Mouse (Mus musculus) retina, embryonic 14.5 days (tissue): ENCODE measurements around the gene Tbc1d22a.
A peak's percentile ranks its signal among the peaks of the same experiment; 100 is the strongest.
"Not testable (repeated sequence)": the region's sequence is repeated elsewhere in the genome, so short reads cannot be mapped to it uniquely, and the experiment has no call there.

Experiments
- DNase-seq: peaks from one replicate; pipeline ENCODE4 v3.0.0-alpha.2; 2015; ENCODE audit warnings: low spot score

Gene Tbc1d22a

DNA sequence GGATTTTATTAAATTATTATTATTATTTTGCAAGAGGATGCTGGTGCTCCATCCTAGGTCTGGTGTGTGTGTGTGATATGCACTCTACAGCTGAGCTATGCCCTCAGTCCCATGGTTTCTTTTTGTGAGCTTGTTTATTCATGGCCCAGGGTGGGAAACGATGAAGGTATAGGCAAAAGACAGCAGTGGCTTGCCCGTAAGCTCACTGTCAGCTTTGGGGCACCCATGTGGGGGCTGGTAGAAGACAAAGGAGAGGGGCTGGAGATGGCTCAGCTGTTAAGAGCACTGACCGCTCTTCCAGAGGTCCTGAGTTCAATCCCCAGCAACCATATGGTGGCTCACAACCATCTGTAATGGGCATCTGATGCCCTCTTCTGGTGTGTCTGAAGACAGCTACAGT is 32.9 kb upstream of the Tbc1d22a start:
- not testable (repeated sequence) for DNase-seq

DNA sequence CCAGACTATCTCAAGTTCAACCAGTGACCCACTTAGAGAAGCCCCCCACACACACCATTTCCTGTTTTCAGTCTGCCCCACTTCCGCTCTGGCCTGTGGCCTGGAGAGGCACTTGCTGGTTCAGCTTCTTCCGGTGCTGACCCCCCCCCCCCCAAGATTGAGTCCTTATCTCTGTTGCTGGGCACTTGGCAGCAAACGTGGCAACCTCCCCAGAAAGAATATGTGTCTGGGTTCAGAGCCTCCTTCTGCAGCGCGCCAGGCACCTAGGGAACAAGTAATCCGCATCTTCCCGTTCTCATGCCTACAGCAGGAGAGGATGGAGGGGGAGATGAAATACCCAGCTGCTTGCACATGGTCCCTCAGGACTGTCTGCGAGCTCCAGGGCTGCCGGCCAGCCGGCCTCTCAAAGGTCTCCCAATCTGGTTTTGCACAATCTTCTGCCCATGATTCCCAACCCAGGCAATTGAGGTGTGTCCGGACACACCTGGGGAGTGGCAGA is 32.3 kb upstream of the Tbc1d22a start:
- no peak for DNase-seq

DNA sequence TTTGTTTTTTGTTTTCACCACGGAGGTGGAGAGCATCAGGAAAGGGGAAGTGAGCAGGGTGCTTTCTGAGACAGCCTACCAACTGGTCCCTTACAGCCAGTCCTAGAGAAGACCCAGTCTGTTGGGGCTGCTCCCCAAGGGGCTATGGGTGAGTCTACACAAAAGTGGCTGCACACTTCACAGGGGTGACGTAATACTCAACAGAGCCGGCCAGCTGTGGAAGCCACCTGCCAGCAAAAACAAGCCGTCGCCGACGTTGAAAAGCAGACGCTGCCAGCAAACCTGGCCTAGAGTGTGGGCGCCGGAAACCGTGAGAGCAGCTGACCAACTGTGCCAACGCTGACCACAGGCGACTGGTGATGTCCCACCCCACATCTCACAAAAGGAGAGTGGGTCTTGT is 31.6 kb upstream of the Tbc1d22a start:
- DNase-seq = no peak

DNA sequence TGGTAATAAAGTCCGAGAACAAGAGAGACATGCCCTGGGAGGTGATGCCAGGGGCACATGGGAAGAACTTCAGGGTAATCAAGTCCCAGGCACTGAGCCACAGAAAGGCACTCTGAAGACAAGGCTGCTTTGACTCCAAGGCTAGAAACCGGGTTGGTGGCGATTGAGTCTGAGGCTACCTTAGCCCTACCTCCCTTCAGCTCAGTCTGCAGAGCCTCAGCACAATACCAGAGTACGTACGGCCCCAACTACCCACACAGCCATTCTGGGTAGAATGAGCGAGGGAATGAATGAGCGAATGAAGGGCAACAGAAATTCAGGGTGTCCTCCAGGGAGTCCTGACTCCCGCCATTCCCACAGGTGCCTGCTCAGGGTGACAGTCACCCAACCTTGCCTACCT is 30.8 kb upstream of the Tbc1d22a start:
- DNase-seq = no peak

DNA sequence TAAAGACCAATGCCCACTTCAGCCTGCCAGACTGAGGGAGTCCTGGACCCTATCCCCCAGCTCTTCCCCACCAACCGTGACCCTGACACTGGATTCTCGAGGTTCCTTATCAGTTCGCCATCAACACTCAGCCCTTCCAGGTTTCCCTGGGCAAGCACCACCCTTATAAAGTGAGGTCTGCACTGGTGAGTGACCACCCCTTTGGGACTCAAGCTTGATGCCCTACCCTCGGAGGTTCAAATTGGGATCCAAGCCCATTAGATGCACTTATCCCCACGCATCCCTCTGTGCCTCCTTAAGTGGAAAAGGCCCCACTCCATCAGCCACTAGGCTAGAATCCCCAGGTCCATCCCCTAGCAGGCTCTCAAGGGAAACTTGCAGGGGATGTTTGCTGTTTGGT is 30.2 kb upstream of the Tbc1d22a start:
- no peak for DNase-seq

DNA sequence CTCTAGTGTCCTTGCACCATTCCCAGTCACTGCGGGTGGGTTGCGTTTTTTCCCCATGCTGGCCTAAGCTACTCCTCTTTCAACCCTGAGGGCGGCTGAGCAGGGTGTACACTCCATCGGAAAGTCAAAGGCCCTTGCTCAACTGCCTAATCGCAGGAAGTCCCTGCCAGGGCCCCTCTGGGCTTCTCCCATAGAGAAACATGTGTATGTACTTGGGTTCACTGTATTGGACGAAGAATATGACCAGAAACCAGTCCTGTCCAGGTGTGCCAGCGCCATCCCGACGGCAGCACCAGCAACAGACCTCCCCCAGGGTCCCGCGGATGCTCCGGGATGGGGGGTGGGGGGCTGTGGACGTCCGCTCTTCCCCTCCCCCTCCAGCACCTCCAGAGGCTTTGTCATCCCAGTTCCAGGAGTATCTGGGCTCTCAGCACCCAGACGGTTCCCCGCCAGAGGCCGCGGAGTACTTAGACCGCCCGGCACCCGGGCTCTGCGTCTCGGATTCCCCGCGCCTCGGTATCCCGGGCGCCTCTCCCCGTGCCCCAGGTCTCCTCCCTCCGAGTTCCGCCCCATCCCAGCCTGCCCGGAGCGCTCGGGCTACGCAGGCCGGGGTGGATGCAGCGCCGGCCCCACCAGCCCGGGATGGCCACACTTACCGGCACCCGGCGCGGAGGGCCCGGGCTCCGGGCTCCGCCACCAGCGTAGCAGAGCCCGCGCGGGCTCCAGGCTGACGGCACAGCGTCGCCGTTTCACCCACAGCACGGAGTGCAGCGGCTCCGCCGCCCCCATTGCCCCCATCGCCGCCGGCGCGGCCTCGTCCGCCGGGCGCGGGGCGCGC is 29.2 kb upstream of the Tbc1d22a start:
- DNase-seq = peak; percentile 57

DNA sequence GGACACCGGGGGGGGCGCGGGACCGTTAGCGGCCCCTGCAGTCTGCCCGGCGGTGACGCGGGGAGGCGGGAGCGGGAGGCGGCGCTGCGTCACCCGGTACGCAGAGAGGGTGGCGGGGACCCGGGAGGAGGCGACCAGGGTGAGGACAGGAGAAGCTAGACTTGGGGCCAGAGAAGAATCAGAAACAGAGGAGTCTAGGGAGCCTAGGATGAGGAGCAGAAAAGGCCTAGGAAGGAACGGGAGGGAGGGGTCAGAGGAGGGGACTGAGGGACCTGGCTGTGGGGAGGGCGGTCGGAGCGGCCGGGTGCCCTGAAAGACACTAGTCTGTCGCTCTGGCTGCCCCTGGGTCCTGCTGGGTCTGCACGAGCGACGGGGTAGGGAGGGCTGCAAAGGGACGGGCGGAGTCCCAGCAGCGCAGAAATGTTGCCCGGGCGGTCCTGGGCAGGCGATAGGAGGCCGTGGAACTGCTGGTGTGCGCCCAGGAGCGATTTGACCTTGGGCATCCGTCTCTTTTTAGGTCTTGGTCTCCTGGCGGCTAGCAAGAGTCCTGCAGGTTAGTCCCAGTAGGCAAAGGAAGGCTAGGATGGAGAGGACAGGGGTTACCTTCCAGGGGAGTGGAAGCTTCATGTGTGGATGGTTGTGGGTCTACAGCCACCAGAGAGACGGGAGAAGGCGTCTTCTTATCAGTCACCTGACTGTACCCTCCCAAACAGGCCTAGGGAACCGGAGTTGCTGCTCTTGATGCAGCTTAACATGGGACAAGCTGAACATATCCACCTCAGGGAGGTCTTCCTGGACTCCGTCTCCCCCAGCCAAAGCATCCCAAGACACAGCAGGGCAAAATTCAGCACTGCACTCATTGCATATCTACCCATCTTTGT is 28.3 kb upstream of the Tbc1d22a start, which contains the start of gene Cerk:
Gene Cerk, minus strand, starts transcription at position 453 of the 881 bp plus-strand sequence.
- DNase-seq = peak; percentile 78

DNA sequence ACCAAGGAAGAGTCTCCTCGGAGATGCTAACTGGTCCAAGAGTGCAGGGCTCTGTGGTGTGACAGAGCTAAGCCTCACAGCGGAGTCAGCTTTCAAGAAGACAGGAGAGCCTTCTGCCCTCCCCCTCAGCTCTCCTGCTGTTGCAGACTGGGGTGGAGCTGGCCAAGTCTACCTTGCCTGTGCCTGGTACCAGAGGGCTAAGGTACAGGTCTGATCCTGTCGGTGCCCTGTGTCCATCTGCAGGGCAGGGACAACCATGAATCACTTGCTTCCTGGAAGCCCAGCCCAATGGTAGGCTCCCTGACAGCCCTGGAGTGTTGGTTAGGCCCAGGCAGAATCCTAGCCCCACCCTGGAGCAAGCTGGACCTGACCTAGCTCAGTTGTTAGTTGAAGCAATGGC is 27.6 kb upstream of the Tbc1d22a start:
- DNase-seq = no peak

DNA sequence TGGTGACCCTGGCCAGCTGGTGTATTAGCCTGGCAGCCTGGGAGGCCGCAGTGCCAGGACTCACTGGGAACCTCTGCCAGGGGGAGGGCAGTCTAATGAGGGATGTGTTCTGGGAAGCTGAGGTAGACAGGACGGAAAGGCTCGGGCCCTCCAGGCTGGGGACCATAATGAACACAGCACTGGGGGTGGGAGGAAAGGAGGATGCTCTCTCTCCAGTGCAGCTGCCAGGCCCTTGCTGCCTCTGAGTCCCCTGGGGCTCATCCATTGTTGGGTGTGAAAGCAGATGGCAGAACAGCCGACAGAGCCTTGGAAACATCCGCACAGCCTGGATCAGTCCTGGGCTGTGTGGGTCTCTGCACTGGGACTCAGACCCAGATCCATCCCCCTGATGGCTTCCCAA is 26.1 kb upstream of the Tbc1d22a start:
- DNase-seq = peak; percentile 68

DNA sequence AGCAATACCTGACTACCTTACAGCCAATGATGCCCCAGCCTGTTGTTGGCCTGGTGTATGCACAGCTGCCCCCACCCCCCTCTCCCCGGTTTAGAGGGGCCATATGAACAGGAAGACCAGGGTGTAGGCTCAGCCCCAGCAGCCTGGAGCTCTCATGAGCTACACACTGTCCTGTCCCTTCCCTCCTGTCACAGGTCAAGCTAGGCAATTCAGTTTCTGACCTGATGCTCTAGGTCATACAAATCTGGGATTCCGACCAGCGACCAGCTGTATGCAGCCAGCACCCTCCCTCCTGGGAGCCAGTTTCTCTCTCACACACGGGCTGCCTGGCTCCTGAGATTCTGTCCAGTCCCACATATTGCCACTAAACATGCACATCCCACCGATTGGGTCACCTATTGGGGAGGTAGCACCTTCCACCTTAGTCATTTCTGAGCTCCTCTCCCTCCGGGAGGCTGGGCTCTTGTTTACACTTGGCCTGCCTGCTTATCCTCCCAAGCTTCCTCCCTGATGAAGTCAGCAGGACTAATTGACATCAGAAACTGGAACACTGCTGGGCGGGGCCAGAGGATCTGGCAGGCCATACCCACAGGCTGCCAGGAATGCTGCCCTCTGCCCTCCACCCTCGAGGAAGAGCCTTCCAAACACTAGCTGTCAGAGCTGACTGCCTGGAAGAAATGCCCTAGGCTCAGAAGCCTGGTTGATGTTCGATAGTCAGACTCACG is 25.4 kb upstream of the Tbc1d22a start:
- peak; percentile 79 for DNase-seq

DNA sequence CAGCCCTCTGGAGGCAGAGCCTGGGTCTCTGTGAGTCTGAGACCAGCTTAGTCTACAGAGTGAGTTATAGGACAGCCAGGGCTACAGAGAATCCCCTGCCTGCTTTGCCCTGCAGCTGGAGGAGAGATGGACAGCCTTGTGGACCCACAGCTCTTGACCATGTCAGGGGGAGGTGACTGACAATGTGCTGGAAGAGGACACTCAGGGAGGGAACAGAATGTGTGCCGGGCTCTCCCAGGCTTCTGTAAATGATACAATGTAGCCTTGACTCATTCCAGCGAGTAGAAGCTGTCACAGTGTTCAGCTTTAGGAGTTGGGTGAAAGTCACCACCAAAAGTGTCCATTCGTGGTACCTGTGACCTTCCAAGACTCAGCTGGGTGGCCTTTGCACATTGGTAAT is 23.9 kb upstream of the Tbc1d22a start:
- DNase-seq = no peak

DNA sequence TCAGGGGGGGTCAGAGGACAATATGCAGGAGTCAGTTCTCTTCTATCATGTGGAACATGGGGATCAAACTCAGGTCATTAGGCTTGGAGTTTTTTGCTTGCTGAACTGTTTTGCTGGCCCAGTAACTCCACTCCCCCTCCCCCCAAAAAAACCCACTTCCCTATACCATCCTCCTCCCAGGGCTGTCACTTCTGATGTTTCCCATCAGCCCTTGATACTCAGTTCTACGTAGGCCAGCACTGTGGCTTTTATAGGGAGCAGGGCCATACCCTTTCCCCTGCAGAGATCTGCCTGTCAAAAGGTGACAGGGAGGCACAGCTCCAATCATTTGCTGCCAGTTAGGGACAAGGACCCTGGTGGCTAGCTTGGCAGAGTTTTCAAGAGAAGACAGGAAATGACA is 22.8 kb upstream of the Tbc1d22a start:
- DNase-seq = no peak

DNA sequence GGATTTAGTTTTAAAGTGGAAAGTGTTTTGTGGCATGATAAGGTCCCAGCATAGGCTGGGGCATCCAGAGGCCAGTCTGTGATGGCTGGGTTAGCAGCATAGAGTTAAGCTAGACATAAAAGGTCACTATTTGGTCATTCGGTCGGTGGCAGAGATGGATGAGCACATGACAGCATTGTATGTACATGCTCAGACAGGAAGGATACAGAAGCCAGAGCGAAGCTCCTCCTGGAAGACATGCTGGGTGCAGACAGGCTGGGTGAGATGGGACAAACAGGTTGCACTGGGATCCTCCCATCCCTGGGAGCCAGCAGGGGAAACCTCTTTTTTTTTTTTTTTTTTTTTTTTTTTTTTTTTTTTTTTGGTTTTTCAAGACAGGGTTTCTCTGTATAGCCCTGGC is 22.3 kb upstream of the Tbc1d22a start:
- DNase-seq = no peak

DNA sequence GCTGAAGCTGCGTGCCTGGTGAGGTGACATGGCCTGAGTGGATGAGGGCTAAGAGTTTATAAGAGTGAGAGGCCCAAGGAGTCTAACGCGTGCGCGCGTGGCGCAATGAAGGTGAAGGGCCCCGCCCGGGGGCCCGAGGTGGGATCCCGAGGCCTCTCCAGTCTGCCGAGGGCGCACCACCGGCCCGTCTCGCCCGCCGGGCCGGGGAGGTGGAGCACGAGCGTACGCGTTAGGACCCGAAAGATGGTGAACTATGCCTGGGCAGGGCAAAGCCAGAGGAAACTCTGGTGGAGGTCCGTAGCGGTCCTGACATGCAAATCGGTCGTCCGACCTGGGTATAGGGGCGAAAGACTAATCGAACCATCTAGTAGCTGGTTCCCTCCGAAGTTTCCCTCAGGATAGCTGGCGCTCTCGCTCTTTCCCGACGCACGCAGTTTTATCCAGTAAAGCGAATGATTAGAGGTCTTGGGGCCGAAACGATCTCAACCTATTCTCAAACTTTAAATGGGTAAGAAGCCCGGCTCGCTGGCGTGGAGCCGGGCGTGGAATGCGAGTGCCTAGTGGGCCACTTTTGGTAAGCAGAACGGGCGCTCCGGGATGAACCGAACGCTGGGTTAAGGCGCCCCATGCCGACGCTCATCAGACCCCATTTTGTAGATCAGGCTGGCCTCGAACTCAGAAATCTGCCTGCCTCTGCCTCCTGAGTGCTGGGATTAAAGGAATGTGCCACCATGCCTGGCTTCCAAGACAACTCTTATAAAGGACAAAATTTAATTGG is 19.4 kb upstream of the Tbc1d22a start:
- DNase-seq = not testable (repeated sequence)

DNA sequence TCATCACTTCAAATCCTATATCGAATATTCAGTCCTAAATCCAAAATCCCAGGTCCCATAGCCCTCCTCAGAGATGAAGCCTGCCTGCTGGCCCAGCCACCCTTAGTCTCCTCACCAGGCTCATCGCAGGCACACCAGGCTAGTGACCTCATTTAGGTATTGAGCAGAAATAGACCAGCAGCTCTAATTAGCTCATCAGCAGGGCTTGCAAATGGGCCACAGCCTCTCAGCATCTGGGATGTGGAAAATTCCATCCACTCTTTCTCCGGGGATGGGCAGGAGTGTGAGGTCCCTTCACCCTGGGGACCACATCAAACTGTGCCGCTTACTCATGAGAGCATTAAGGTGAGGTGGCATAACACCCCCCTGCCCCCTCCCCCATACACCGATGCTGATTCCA is 15.2 kb upstream of the Tbc1d22a start:
- peak; percentile 45 for DNase-seq

DNA sequence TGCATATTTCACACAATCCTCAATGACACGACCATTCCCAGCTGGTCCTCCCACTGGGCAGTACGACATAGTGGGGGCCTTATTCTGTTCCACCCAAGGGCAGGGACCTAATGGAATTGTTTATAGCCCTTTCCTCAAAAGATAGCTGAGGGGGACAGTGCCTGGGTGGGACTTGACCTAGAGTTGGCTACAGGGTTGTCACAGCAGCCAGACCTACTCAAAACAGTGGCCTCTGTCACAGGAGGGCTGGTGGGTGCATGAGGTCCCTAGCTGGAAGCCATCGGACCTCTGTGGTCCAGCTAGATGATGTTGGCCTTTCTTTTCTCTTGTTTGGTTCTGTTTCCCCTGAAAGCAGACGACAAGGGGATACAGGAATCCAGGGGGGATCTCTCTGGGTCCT is 14.8 kb upstream of the Tbc1d22a start:
- no peak for DNase-seq

DNA sequence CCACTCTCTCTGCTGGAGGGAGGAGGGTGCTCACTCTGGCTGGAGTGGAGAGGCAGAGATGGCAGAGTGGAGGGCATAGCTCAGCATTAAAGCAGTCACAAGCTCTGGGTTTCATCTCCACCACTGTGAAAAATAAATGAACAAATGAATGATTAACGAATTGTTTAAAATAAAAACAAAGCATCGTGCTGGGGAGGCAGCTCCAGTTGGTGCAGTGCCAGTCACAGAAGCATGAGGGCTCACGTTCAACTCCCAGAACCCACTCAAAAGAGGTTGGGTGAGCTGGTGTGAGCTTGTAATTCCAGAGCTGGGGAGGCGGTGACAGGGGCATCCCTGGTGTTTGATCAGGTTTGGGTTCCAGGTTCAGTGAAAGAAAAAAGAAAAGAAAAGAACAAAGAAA is 14.1 kb upstream of the Tbc1d22a start:
- DNase-seq = no peak

DNA sequence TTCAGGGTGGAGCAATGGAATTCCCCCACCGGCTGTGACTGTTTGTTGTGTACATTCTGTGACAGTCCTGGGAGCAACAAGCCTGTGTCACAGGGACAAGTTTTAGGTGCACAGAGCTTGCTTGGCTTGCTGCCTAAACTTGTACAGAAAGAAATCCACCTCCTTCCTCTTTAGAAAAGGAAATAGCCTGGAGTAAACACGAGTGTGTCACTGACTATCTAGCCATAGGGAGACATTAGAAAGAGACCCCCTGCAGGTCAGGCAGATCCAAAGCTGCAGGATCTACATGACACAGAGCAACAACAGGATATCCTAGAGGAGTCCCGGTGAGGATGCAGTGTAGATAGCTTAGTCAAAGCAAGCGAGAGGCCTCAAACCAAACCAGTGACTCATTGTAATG is 13.2 kb upstream of the Tbc1d22a start:
- no peak for DNase-seq

DNA sequence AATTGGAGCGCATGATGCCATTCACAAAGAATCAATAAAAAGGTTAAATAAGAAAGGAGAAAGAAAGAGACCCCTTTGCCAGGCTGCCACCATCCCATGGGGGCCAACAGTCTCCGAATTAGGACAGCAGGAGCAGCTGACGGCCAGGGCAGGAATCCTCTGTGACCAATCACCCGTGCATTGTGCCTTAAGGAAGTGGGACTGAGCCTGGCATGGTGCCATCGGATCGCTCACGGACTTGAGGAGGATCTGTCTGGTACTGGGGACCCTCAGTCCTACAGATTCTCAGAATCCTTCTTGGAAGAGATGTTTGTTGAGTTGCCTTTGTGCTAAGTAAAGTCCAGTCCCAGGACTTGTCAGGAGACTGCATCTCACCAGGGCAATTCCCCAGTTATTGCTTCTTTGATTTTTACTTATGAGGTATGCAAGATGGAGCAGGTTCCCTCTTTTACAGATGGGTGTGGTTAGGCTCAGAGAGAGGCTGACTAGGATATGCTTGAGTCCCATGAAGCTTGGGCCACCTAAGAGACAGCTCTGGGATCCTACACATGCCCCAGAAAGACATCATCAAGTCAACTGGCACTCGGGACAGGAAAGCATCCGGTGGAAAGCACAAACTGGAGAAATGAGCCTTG is 12.4 kb upstream of the Tbc1d22a start:
- DNase-seq = peak; percentile 47

DNA sequence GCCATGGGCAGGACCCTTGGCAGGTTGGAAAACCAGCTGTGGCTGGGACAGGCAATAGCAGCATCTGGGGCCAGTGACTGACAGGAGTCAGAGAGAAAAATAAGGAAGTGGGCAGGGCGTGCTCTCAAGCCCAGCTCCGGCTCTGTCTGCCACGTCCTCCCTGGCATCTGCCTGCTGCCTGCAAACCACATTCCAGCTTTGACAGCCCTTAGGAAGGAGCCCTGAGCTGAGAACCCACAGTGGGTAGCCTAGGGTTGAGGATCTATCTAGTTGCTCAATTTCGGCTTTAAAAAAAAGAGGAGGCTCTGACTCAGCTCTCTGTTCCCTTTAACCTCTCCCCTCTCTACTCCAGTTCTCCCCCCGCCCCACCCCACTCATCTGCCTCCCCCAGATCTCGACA is 11.6 kb upstream of the Tbc1d22a start:
- DNase-seq = no peak

DNA sequence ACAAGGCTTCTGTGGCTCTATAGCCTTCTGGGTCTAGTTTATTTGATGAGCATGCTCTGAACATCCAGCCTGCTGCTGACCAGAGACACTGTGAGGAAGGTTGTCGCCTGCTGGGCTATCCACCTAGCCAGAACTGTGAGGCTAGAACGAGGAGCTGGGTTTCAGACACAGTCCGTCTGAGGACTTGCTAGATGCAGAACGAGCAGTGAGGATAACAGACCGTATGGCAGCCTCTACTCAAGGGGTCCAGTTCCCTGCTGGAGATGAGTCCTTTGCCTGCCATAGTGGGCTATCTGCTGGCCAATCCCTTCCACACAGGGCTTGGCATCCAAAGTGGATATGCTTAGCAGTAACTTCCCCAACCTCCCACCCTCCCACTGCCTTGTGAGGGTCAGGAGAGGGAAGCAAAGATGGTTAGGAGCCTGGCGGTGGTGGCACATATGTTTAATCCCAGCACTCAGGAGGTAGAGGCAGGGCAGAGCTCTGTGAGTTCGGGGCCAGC is 10.9 kb upstream of the Tbc1d22a start:
- no peak for DNase-seq
